Comparison of ENCODE assay signal across 8 mouse cellular contexts in the genomic region with DNA sequence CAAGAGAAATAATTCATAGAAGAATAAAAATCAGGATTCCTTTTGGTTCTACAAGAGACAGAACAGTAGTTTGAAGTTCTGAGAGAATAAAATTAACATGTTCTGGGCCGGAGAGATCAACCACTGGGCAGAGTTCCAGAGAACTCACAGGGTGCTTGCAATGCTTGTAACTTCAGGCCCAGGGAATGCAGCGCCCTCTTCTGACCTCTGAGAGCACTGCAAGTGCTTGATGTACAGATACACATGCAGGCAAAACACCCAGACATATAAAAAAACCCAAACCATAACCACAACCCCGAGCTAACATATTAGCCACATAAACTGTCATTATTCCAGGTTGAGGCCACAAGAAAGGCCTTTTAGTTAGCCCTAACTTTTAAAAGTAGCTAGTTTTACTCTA. TPM values are rescaled to one million over a fixed set of nuclear protein-coding genes. Genes with fewer than 3 reads are reported as not detected.
DNase-seq lines count a peak whose midpoint lies in the region; ATAC-seq and TF ChIP-seq lines count a peak whose summit lies in the region.
"Had no signal": no experiment of that assay in that cellular context is flagged by ENCODE, and none has a peak within 500 bp of the region (broad histone marks: within the 10 kb centered on the region; RNA-seq: fewer than 3 reads in every experiment).

No protein-coding gene starts in this region.

- no peak overlapping the region for H3K4me3 ChIP-seq in kidney, embryonic 16.5 days (ENCODE audit: low read length)
- H3K4me3 ChIP-seq in E14TG2a.4 (replicated peaks; ENCODE audit: low read length), result no peak overlapping the region

- H3K9me3 ChIP-seq in kidney, embryonic 16.5 days (ENCODE audit: low read length), result no peaks in the 10 kb centered on the region
- H3K9me3 ChIP-seq in E14TG2a.4 (ENCODE audit: low read length), result no peaks in the 10 kb centered on the region

- no peaks in the 10 kb centered on the region for H3K4me1 ChIP-seq in kidney, embryonic 16.5 days (ENCODE audit: insufficient read depth, low read length)
- H3K4me1 ChIP-seq in E14TG2a.4 (replicated peaks; ENCODE audit: low read depth, low read length), result no peaks in the 10 kb centered on the region

- no peaks in the 10 kb centered on the region for H3K27me3 ChIP-seq in kidney, embryonic 16.5 days (ENCODE audit: insufficient read depth, low read length)
- no peaks in the 10 kb centered on the region for H3K27me3 ChIP-seq in E14TG2a.4 (ENCODE audit: insufficient read depth, low read length)

- no peak for ATAC-seq in kidney, embryonic 16.5 days (ENCODE audit: low FRiP score, low TSS enrichment)
- ATAC-seq in frontal cortex, adult (ENCODE audit: low TSS enrichment), result no peak

- H3K9ac ChIP-seq in kidney, embryonic 16.5 days (replicated peaks; ENCODE audit: low read length), result no peak overlapping the region

- no peak overlapping the region for H3K27ac ChIP-seq in kidney, embryonic 16.5 days (ENCODE audit: low read length)

- no peaks in the 10 kb centered on the region for H3K36me3 ChIP-seq in kidney, embryonic 16.5 days (ENCODE audit: insufficient read depth, low read length)
- H3K36me3 ChIP-seq in E14TG2a.4 (ENCODE audit: insufficient read depth, low read length), result no peaks in the 10 kb centered on the region

- WGBS in kidney, embryonic 16.5 days, result 42% methylated on average over 3 of the region's 3 CpGs

- DNase-seq in kidney, adult 9 months, result peak; percentile 14
- peak; percentile 44 for DNase-seq in R1 (ENCODE audit: low read depth, low spot score)
- DNase-seq in lung, adult 18-20 months, result peak; percentile 5 to 33
- DNase-seq in embryo, embryonic 10.5 days (ENCODE audit: low spot score), result no peak

- no peak overlapping the region for H3K4me2 ChIP-seq in kidney, embryonic 16.5 days (replicated peaks; ENCODE audit: low read depth, low read length)

- TF ChIP-seq CTCF in E14TG2a.4 (conservative IDR thresholded peaks at IDR 0.05; ENCODE audit: low read length), result peak; percentile 60

RNA-seq across cellular contexts. Expression of gene Serpinb13, which starts 19.8 kb away (rescaled TPM):
- polyA plus RNA-seq in kidney, embryonic 16.5 days (2015; fragmentation: Nextera tagmentation; extraction: Ambion mirVana), result not detected in 2 replicates
- polyA plus RNA-seq: limb, embryonic 14.5 days had no signal

RNA-seq across cellular contexts. Expression of gene Serpinb12, which starts 26.8 kb away (rescaled TPM):
- polyA plus RNA-seq in kidney, embryonic 16.5 days (2015; fragmentation: Nextera tagmentation; extraction: Ambion mirVana), result 0.10 TPM in 1 of 2 replicates, not detected in the other
